Mouse (Mus musculus) midbrain, postnatal 0 days (tissue): ENCODE measurements around the gene Eipr1. TPM values are rescaled to one million over a fixed set of nuclear protein-coding genes. Genes with fewer than 3 reads are reported as not detected.
A peak's percentile ranks its signal among the peaks of the same experiment; 100 is the strongest.

ENCODE experiments used
- ATAC-seq: fragments of 200-750 bp; cut with Nextera tagmentation; 2 replicates; pipeline ENCODE4 v1.8.0; 2017; ENCODE audit warnings: moderate number of reproducible peaks, mild to moderate bottlenecking, moderate TSS enrichment, moderate library complexity; ENCODE audit not compliant: low FRiP score
- DNase-seq: peaks from one replicate; pipeline ENCODE4 v3.0.0-alpha.2; 2015; ENCODE audit warnings: low spot score
- H3K27ac ChIP-seq: fragments of 300-500 bp; sonication (generic); 2 replicates; pipeline ENCODE4 v1.5.1; 2014; ENCODE audit warnings: low read depth, mild to moderate bottlenecking, low read length, mixed read lengths
- H3K27me3 ChIP-seq: fragments of 300-500 bp; sonication (generic); 2 replicates; pipeline ENCODE4 v1.6.1; 2014; ENCODE audit warnings: low read length, control low read depth, mixed read lengths; ENCODE audit not compliant: insufficient read depth
- H3K36me3 ChIP-seq: fragments of 300-500 bp; sonication (generic); 2 replicates; pipeline ENCODE4 v1.6.1; 2014; ENCODE audit warnings: low read length, control low read depth, mixed read lengths; ENCODE audit not compliant: insufficient read depth
- H3K4me1 ChIP-seq: fragments of 300-500 bp; sonication (generic); 2 replicates; pipeline ENCODE4 v1.6.1; 2014; ENCODE audit warnings: mild to moderate bottlenecking, control low read depth, antibody characterized with exemption, low read length, mixed read lengths; ENCODE audit not compliant: insufficient read depth
- H3K4me2 ChIP-seq: fragments of 300-500 bp; sonication (generic); 2 replicates; pipeline ENCODE4 v1.6.1; 2014; ENCODE audit warnings: low read depth, mild to moderate bottlenecking, low read length, mixed read lengths; ENCODE audit not compliant: poor library complexity, severe bottlenecking
- H3K4me3 ChIP-seq: fragments of 300-500 bp; sonication (generic); 2 replicates; pipeline ENCODE4 v1.5.1; 2014; ENCODE audit warnings: low read depth, mild to moderate bottlenecking, low read length, moderate library complexity
- H3K9ac ChIP-seq: fragments of 300-500 bp; sonication (generic); replicated peaks from 2 replicates; pipeline ENCODE4 v1.6.1; 2014; ENCODE audit warnings: mild to moderate bottlenecking, low read length, moderate library complexity, mixed read lengths; ENCODE audit not compliant: poor library complexity, severe bottlenecking
- H3K9me3 ChIP-seq: fragments of 300-500 bp; sonication (generic); 2 replicates; pipeline ENCODE4 v1.6.1; 2016; ENCODE audit warnings: low read length, control low read depth
- CTCF ChIP-seq: IDR thresholded peaks from 2 replicates; pipeline ENCODE4 v1.5.1; 2016; ENCODE audit warnings: antibody characterized with exemption, mild to moderate bottlenecking
- WGBS: fragments of 180-500 bp; shearing (Covaris S2); extraction: QIAGEN DNeasy Blood & Tissue Kit; methylation state at CpG from one replicate; pipeline ENCODE4 v1.1.7; 2014; 5-methylcytosine and 5-hydroxymethylcytosine counted together
- polyA plus RNA-seq: library from polyadenylated mRNA; unstranded; fragments of >200 nt; fragmentation: Nextera tagmentation; extraction: Ambion mirVana; gene quantifications from 2 replicates; pipeline ENCODE4 v1.2.1, GENCODE M21; 2015
- total RNA-seq: library from RNA; depleted of rRNA; stranded (reverse); fragments of >200 nt; gene quantifications from 2 replicates; pipeline ENCODE4 v1.2.3, GENCODE M21; 2014

Gene Eipr1
- total and polyA plus RNA-seq, 2 experiments from 2014 or later = 59.6 to 62.2 TPM

DNA sequence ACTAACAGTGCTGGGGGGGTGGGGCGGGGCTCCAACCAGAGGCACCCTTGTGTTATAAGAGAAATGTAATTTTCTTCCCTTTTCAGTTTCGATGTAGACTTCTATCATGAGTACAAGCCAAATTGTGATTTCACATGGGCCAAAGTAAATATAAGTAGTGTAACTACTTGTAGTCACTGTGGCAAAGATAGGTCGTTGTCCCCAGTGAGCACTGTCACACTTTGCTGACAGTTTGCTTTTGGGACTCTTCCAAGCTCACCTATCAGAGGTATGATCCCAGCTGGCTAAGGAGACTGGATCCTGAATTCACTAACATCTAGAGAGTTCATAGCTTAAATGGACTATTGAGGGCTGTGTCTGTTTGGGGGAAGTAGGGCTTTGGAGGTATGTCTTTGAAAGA is 49.3 kb downstream of the Eipr1 start:
- no peak overlapping the region for H3K4me3 ChIP-seq
- no peak overlapping the region for H3K9ac ChIP-seq
- no peaks in the 10 kb centered on the region for H3K9me3 ChIP-seq
- ATAC-seq (no peak), DNase-seq (no peak)
- no peak for TF ChIP-seq CTCF
- no peaks in the 10 kb centered on the region for H3K36me3 ChIP-seq
- 85% methylated on average over 3 of the region's 3 CpGs for whole genome bisulfite sequencing
- no peak overlapping the region for H3K4me2 ChIP-seq
- H3K27me3 ChIP-seq = no peaks in the 10 kb centered on the region
- peaks cover 8% of the 10 kb centered on the region for H3K4me1 ChIP-seq
- no peak overlapping the region for H3K27ac ChIP-seq

- H3K4me2 ChIP-seq = no peak overlapping the region
- no peak for TF ChIP-seq CTCF
- H3K9me3 ChIP-seq = no peaks in the 10 kb centered on the region
- peaks cover 8% of the 10 kb centered on the region for H3K4me1 ChIP-seq
- no peak overlapping the region for H3K9ac ChIP-seq
- no peaks in the 10 kb centered on the region for H3K36me3 ChIP-seq
- DNase-seq (no peak), ATAC-seq (no peak)
- no peaks in the 10 kb centered on the region for H3K27me3 ChIP-seq
- H3K4me3 ChIP-seq = no peak overlapping the region
- 71% methylated on average over 6 of the region's 6 CpGs for WGBS
- H3K27ac ChIP-seq = no peak overlapping the region; the same call in 1 of the 2 replicates
Observed at GRCm38 (mm10) chr12:28801731-28802130, 50.1 kb downstream of the Eipr1 start.

DNA sequence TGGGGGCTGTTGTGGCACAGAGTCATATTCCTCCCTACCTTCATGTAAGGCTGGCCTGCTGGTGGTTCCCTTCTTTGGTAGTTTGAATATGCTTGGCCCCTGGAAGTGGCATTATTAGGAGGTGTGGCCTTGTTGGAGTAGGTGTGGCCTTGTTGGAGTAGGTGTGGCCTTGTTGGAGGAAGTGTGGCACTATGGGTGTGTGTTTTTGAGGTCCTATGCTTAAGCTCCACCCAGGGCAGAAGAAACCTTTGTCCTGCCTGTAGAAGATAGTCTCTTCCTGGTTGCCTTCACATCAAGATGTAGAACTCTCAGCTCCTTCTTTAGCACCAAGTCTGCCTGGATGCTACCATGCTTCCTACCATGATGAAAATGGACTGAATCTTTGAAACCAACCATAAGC is 51.4 kb downstream of the Eipr1 start:
- Histone ChIP-seq H3K9ac (no peak overlapping the region), H3K9me3 (no peaks in the 10 kb centered on the region), H3K4me2 (no peak overlapping the region), H3K27me3 (no peaks in the 10 kb centered on the region), H3K36me3 (no peaks in the 10 kb centered on the region), H3K27ac (no peak overlapping the region), H3K4me3 (no peak overlapping the region), H3K4me1 (peaks cover 8% of the 10 kb centered on the region)
- no peak for TF ChIP-seq CTCF
- DNase-seq (no peak), ATAC-seq (no peak)

- no peak for DNase-seq
- Histone ChIP-seq H3K9me3 (no peaks in the 10 kb centered on the region), H3K27ac (peak overlapping the region; percentile 44), H3K36me3 (no peaks in the 10 kb centered on the region), H3K9ac (no peak overlapping the region), H3K4me3 (no peak overlapping the region), H3K4me1 (peaks cover 13% of the 10 kb centered on the region), H3K4me2 (no peak overlapping the region), H3K27me3 (no peaks in the 10 kb centered on the region)
- ATAC-seq = peak; percentile 47; the same call in 1 of the 2 replicates
- no peak for TF ChIP-seq CTCF
- WGBS = 77% methylated on average over 3 of the region's 3 CpGs
Observed at GRCm38 (mm10) chr12:28804558-28805481, 53.2 kb downstream of the Eipr1 start.

DNA sequence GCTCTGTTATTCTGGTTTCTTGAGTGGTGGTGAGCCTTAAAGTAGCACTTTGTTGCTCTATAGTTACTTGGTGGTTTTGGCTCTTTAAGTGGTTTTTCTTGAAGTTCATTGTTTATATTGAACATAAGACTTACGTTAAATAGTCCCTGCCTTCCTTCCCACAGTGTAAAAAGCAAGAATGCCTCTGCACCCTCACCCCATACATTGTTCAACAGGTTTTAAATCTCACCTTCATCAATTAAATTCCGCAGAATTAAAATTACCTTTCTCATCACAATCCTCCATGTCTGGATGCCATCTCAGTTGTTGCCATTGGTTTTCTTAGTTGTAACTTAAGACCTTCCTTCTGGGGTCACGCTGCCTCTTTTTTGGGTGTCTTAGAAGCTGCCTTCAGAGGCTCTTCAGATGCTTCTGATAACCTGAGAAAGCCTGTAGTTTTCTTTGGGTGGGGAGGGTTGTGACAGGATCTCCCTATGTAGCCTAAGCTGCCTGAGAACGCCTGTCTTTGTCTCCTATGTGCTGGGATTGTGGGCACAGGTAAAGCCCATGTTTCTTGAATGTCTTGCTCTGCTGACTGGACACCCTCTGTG is 57.3 kb downstream of the Eipr1 start:
- Histone ChIP-seq H3K9ac (no peak overlapping the region), H3K4me3 (no peak overlapping the region), H3K27ac (no peak overlapping the region), H3K27me3 (no peaks in the 10 kb centered on the region), H3K36me3 (no peaks in the 10 kb centered on the region), H3K4me2 (no peak overlapping the region), H3K9me3 (no peaks in the 10 kb centered on the region), H3K4me1 (peaks cover 9% of the 10 kb centered on the region)
- DNase-seq (no peak), ATAC-seq (no peak)
- TF ChIP-seq CTCF = no peak
- 83% methylated on average over 4 of the region's 4 CpGs for WGBS

DNA sequence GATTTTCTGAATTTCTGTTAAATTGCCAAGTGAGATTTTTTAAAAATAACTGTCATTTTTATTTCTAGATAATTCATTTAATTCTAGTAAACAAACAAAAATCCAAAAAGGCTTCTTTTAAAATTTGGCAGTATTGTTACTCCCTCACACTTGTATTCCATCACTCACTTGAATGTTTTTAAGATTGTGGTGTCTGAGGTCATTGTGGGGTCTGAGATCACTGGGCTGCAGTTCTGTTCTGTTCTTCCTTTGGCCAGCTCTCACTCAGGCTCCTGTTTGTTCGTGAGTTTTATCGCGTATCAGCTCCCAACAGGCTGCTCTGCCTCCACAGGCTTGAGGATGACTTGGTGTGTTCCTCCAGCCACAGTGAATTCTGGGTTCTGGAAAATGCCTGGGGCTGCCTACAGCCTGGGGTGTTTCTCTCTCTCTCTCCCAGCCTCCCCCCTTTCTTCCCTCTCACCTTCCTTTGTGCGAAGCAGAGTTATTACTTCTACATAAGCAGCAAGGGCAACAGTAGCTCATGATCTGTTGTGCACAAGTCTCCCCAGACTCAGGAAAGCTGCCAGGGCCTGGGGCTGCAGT is 58.2 kb downstream of the Eipr1 start:
- H3K4me1 ChIP-seq = peaks cover 8% of the 10 kb centered on the region
- no peak overlapping the region for H3K9ac ChIP-seq
- H3K9me3 ChIP-seq = no peaks in the 10 kb centered on the region
- 27% methylated on average over 4 of the region's 4 CpGs for whole genome bisulfite sequencing
- peak overlapping the region; percentile 19; the same call in 1 of the 2 replicates for H3K27ac ChIP-seq
- H3K4me2 ChIP-seq = no peak overlapping the region
- no peaks in the 10 kb centered on the region for H3K36me3 ChIP-seq
- no peak for DNase-seq
- no peaks in the 10 kb centered on the region for H3K27me3 ChIP-seq
- ATAC-seq = no peak
- no peak overlapping the region for H3K4me3 ChIP-seq
- no peak for TF ChIP-seq CTCF
